Mouse (Mus musculus) MEL (cell line): ENCODE results near the gene Gpx6. TPM values are rescaled to one million over a fixed set of nuclear protein-coding genes. Genes with fewer than 3 reads are reported as not detected.

ENCODE experiments used
- DNase-seq: peaks from one replicate; pipeline ENCODE4 v3.0.0; 2011; ENCODE audit warnings: low read depth, low spot score
- H3K27ac ChIP-seq: 2 replicates; pipeline ENCODE4 v1.5.1; 2012; ENCODE audit warnings: low read depth, mild to moderate bottlenecking, control low read depth, low read length, moderate library complexity; ENCODE audit not compliant: control insufficient read depth
- H3K27me3 ChIP-seq, 2 experiments: fragments of 150-350 bp in 1 of 2; sonication (generic) in 1 of 2; 2 replicates each; pipeline ENCODE4 v1.6.1; 2012; ENCODE audit warnings: low read length in 2 of 2, mild to moderate bottlenecking in 2 of 2, improper control_type of control experiment in 1 of 2, moderate library complexity in 1 of 2; ENCODE audit not compliant: insufficient read depth in 2 of 2, control insufficient read depth in 1 of 2
- H3K36me3 ChIP-seq, 2 experiments: 2 replicates each; pipeline ENCODE4 v1.6.1; 2012 to 2014; ENCODE audit warnings: low read length in 2 of 2, improper control_type of control experiment in 1 of 2, inconsistent platforms in 1 of 2, mild to moderate bottlenecking in 1 of 2; ENCODE audit not compliant: insufficient read depth in 2 of 2, control insufficient read depth in 1 of 2
- H3K4me1 ChIP-seq, 2 experiments: fragments of 150-350 bp in 1 of 2; sonication (generic) in 1 of 2; 2 replicates each; pipeline ENCODE4 v1.6.1; 2012; ENCODE audit warnings: low read length in 2 of 2, improper control_type of control experiment in 1 of 2, mild to moderate bottlenecking in 1 of 2; ENCODE audit not compliant: insufficient read depth in 2 of 2, control insufficient read depth in 1 of 2
- H3K4me3 ChIP-seq, 2 experiments: fragments of 150-350 bp in 1 of 2; sonication (generic) in 1 of 2; 2 replicates each; pipeline ENCODE4 v1.5.1; 2012; ENCODE audit warnings: low read depth in 2 of 2, low read length in 2 of 2, mild to moderate bottlenecking in 2 of 2, moderate library complexity in 2 of 2, control low read depth in 1 of 2, improper control_type of control experiment in 1 of 2; ENCODE audit not compliant: control insufficient read depth in 1 of 2, insufficient read depth in 1 of 2
- H3K79me2 ChIP-seq: 2 replicates; pipeline ENCODE4 v1.6.1; 2012; ENCODE audit warnings: mild to moderate bottlenecking, low read length, moderate library complexity; ENCODE audit not compliant: control insufficient read depth, poor library complexity, insufficient read depth
- H3K9ac ChIP-seq: 2 replicates; pipeline ENCODE4 v1.6.1; 2012; ENCODE audit warnings: low read depth, mild to moderate bottlenecking, control low read depth, low read length, moderate library complexity; ENCODE audit not compliant: control insufficient read depth, poor library complexity, severe bottlenecking
- H3K9me3 ChIP-seq: fragments of 150-350 bp; sonication (generic); replicated peaks from 2 replicates; pipeline ENCODE4 v1.6.1; 2012; ENCODE audit warnings: mild to moderate bottlenecking, low read length, improper control_type of control experiment, moderate library complexity; ENCODE audit not compliant: insufficient read depth
- BHLHE40 ChIP-seq: IDR thresholded peaks from 2 replicates; pipeline ENCODE4 v1.6.1; 2012; ENCODE audit warnings: low read depth, mild to moderate bottlenecking, inconsistent platforms, low read length, improper control_type of control experiment, borderline replicate concordance
- CHD1 ChIP-seq: IDR thresholded peaks from 2 replicates; pipeline ENCODE4 v1.6.1; 2012; ENCODE audit warnings: low read depth, mild to moderate bottlenecking, inconsistent platforms, low read length, improper control_type of control experiment
- CHD2 ChIP-seq: IDR thresholded peaks from 2 replicates; pipeline ENCODE4 v1.6.1; 2011; ENCODE audit warnings: low read length, improper control_type of control experiment
- CTCF ChIP-seq, 3 experiments: IDR thresholded peaks in 2 of 3; conservative IDR thresholded peaks in 1 of 3; 2 replicates each; pipeline ENCODE4 v1.5.1; 2011 to 2012; ENCODE audit warnings: low read length in 3 of 3, low read depth in 2 of 3, mild to moderate bottlenecking in 2 of 3, improper control_type of control experiment in 1 of 3, inconsistent platforms in 1 of 3, mixed read lengths in 1 of 3, moderate library complexity in 1 of 3; ENCODE audit not compliant: control insufficient read depth in 1 of 3, insufficient read depth in 1 of 3, poor library complexity in 1 of 3, severe bottlenecking in 1 of 3
- ETS1 ChIP-seq: IDR thresholded peaks from 2 replicates; pipeline ENCODE4 v1.6.1; 2012; ENCODE audit warnings: low read depth, mild to moderate bottlenecking, inconsistent platforms, low read length, improper control_type of control experiment, moderate library complexity
- GABPA ChIP-seq: IDR thresholded peaks from 2 replicates; pipeline ENCODE4 v1.6.1; 2012; ENCODE audit warnings: low read depth, mild to moderate bottlenecking, inconsistent platforms, low read length, improper control_type of control experiment, moderate library complexity
- GATA1 ChIP-seq: IDR thresholded peaks from 2 replicates; pipeline ENCODE4 v1.6.1; 2011; ENCODE audit warnings: low read depth, low read length, improper control_type of control experiment
- JUND ChIP-seq: IDR thresholded peaks from 2 replicates; pipeline ENCODE4 v1.6.1; 2011; ENCODE audit warnings: low read depth, mild to moderate bottlenecking, improper control_type of control experiment, low read length
- KAT2A ChIP-seq: conservative IDR thresholded peaks from 2 replicates; pipeline ENCODE4 v1.6.1; 2012; ENCODE audit warnings: low read depth, low read length, improper control_type of control experiment, inconsistent platforms
- MAZ ChIP-seq: IDR thresholded peaks from 2 replicates; pipeline ENCODE4 v1.6.1; 2012; ENCODE audit warnings: low read depth, mild to moderate bottlenecking, inconsistent platforms, low read length, improper control_type of control experiment
- MYB ChIP-seq: IDR thresholded peaks from 2 replicates; pipeline ENCODE4 v1.6.1; 2011; ENCODE audit warnings: mild to moderate bottlenecking, low read depth, low read length, improper control_type of control experiment
- NRF1 ChIP-seq: IDR thresholded peaks from 2 replicates; pipeline ENCODE4 v1.6.1; 2014; ENCODE audit warnings: low read depth, mild to moderate bottlenecking, inconsistent platforms, low read length, improper control_type of control experiment, moderate library complexity; ENCODE audit not compliant: poor library complexity, insufficient read depth, severe bottlenecking
- POLR2A ChIP-seq, 2 experiments: IDR thresholded peaks; 2 replicates each; pipeline ENCODE4 v1.6.1; 2011 to 2012; ENCODE audit warnings: low read length in 2 of 2, mild to moderate bottlenecking in 2 of 2, control low read depth in 1 of 2, improper control_type of control experiment in 1 of 2, low read depth in 1 of 2, moderate library complexity in 1 of 2; ENCODE audit not compliant: control insufficient read depth in 1 of 2, insufficient read depth in 1 of 2, poor library complexity in 1 of 2
- POLR2AphosphoS5 ChIP-seq: IDR thresholded peaks from 2 replicates; pipeline ENCODE4 v1.6.1; 2012; ENCODE audit warnings: low read depth, borderline replicate concordance, mild to moderate bottlenecking, inconsistent platforms, low read length, moderate library complexity, mixed read lengths
- RAD21 ChIP-seq: IDR thresholded peaks from 2 replicates; pipeline ENCODE4 v1.6.1; 2011; ENCODE audit warnings: mild to moderate bottlenecking, low read depth, low read length, improper control_type of control experiment
- RCOR1 ChIP-seq: IDR thresholded peaks from 2 replicates; pipeline ENCODE4 v1.6.1; 2012; ENCODE audit warnings: low read depth, mild to moderate bottlenecking, inconsistent platforms, low read length, improper control_type of control experiment
- SMC3 ChIP-seq: IDR thresholded peaks from 2 replicates; pipeline ENCODE4 v1.6.1; 2011; ENCODE audit warnings: low read depth, low read length, improper control_type of control experiment
- TCF12 ChIP-seq: IDR thresholded peaks from 2 replicates; pipeline ENCODE4 v1.6.1; 2014; ENCODE audit warnings: low read depth, mild to moderate bottlenecking, inconsistent platforms, low read length, improper control_type of control experiment, moderate library complexity
- UBTF ChIP-seq: IDR thresholded peaks from 2 replicates; pipeline ENCODE4 v1.6.1; 2012; ENCODE audit warnings: low read depth, mild to moderate bottlenecking, inconsistent platforms, low read length, improper control_type of control experiment, moderate library complexity, borderline replicate concordance; ENCODE audit not compliant: insufficient read depth
- USF1 ChIP-seq: IDR thresholded peaks from 2 replicates; pipeline ENCODE4 v1.6.1; 2014; ENCODE audit warnings: low read depth, mild to moderate bottlenecking, inconsistent platforms, low read length, improper control_type of control experiment, moderate library complexity
- ZC3H11A ChIP-seq: IDR thresholded peaks from 2 replicates; pipeline ENCODE4 v1.6.1; 2012; ENCODE audit warnings: low read depth, mild to moderate bottlenecking, inconsistent platforms, low read length, improper control_type of control experiment
- polyA plus RNA-seq, 2 experiments: library from polyadenylated mRNA; stranded (reverse) in 1 of 2; unstranded in 1 of 2; fragments of >175 nt in 1 of 2; fragments of >200 nt in 1 of 2; gene quantifications; 2 replicates each; pipeline versions ENCODE4 v1.2.1 to v1.2.4; 2012; ENCODE audit warnings: low replicate concordance in 2 of 2, low read depth in 1 of 2; ENCODE audit not compliant: insufficient read length in 2 of 2, insufficient read depth in 1 of 2, missing spikeins in 1 of 2
- total RNA-seq: library from RNA; depleted of rRNA; stranded (reverse); fragments of 300-350 nt; gene quantifications from 2 replicates; pipeline ENCODE4 v1.2.3, GENCODE M21; 2012

Gpx6 gene
- total and polyA plus RNA-seq, 3 experiments = not detected

GRCm38 (mm10) chr13:21323405-21323804, 11.5 kb downstream of the Gpx6 start:
- Histone ChIP-seq H3K27ac (no peak overlapping the region), H3K79me2 (no peaks in the 10 kb centered on the region), H3K9ac (peak overlapping the region; percentile 15; the same call in 1 of the 2 replicates), H3K9me3 (no peaks in the 10 kb centered on the region), H3K4me1 (peaks cover 0 to 8% of the 10 kb centered on the region in 2 experiments; a peak in 2 of 4 replicates), H3K36me3 (peaks cover 0 to 9% of the 10 kb centered on the region in 2 experiments; a peak in 2 of 4 replicates), H3K27me3 (no peaks in the 10 kb centered on the region), H3K4me3 (peak overlapping the region; percentile 13 to 42)
- peak; percentile 64 for DNase-seq
- TF ChIP-seq MYB (no peak), CHD2 (no peak), GABPA (no peak), KAT2A (no peak), CHD1 (no peak), GATA1 (no peak), UBTF (no peak), USF1 (no peak), ZC3H11A (no peak), BHLHE40 (no peak), SMC3 (no peak), TCF12 (no peak), RCOR1 (no peak), MAZ (no peak), ETS1 (no peak), JUND (no peak), POLR2A (IDR thresholded peaks at IDR 0.05; ENCODE audit: control insufficient read depth in 1 of 2, insufficient read depth in 1 of 2, low read depth in 1 of 2, low read length in 2 of 2, poor library complexity in 1 of 2) (no peak), POLR2AphosphoS5 (no peak)

GRCm38 (mm10) chr13:21326191-21326590, 14.3 kb downstream of the Gpx6 start:
- no peak overlapping the region for H3K27ac ChIP-seq
- peak; percentile 67 for DNase-seq
- peaks cover 0 to 9% of the 10 kb centered on the region in 2 experiments; a peak in 2 of 4 replicates for H3K36me3 ChIP-seq
- TF ChIP-seq CTCF (IDR thresholded peaks at IDR 0.05 in 2 of 3, conservative IDR thresholded peaks at IDR 0.05 in 1 of 3; ENCODE audit: control insufficient read depth in 1 of 3, insufficient read depth in 1 of 3, low read depth in 2 of 3, low read length in 3 of 3, poor library complexity in 1 of 3, severe bottlenecking in 1 of 3) = peak; percentile 26 to 63 (median 57); a peak in 5 of 6 replicates
- no peak for TF ChIP-seq NRF1
- peak; percentile 44 for TF ChIP-seq RAD21
- TF ChIP-seq SMC3 = peak; percentile 64
- TF ChIP-seq RCOR1 = peak; percentile 72
- H3K9ac ChIP-seq = no peak overlapping the region
- no peaks in the 10 kb centered on the region for H3K79me2 ChIP-seq
- H3K4me1 ChIP-seq = peaks cover 0 to 8% of the 10 kb centered on the region in 2 experiments; a peak in 2 of 4 replicates
- no peaks in the 10 kb centered on the region for H3K27me3 ChIP-seq
- H3K9me3 ChIP-seq = no peaks in the 10 kb centered on the region
- no peak overlapping the region for H3K4me3 ChIP-seq
